Mouse (Mus musculus) frontal cortex, postnatal 10 days (tissue): Measurements from ENCODE around the gene Kcnq5.

Source experiments
- DNase-seq, 2 experiments: peaks; one replicate each; pipeline ENCODE4 v3.0.0; 2022; ENCODE audit warnings: low spot score in 2 of 2, mixed read lengths in 1 of 2

Gene Kcnq5

GRCm38 (mm10) chr1:21961251-21962082 lies at the start of gene Kcnq5:
Gene Kcnq5, minus strand, starts transcription at chr1:21961942.
- peak; percentile 69 to 72 for DNase-seq

DNA sequence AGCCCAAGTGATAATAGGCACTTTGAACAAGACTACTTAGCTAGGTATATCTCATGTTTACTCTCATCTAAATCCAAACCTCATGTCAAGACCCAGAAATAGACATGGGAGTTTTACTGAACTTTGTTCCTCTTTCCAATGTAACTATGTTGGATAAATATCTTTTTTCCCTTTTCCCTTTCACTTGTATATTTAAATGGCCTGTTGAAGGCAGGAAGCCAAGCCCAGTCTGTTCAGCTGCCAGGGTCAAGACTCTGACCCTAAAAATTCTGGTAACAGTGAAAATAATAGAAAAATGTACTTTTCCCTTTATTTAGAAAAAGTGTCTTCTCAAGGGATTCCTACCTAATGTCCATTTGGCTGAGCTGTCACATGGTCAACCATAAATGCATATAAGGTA lies 18.0 kb upstream of the Kcnq5 start:
- no peak for DNase-seq

- DNase-seq: no peak
Measured at GRCm38 (mm10) chr1:21979292-21979691, 17.6 kb upstream of the Kcnq5 start.

DNA sequence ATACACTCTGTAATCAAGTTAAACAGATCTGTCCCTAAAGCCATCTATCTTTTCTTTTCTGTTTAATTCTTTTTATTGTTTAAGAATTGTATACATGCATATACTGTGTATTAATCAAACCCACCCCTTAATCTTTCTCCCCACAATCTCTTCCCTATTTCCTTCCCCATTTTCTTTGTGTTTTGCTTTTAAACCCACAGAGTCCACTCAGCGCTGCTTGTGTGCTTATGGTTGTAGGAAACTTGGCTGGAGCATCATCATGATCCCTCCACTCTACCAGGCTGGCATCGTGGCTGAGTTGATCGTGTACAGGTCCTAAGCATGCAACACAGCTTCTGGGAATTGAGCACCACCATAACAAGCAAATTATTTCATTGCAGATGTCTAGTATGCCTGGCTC lies 12.3 kb upstream of the Kcnq5 start:
- DNase-seq: no peak

GRCm38 (mm10) chr1:21967139-21967538 lies 5.4 kb upstream of the Kcnq5 start:
- no peak for DNase-seq

DNA sequence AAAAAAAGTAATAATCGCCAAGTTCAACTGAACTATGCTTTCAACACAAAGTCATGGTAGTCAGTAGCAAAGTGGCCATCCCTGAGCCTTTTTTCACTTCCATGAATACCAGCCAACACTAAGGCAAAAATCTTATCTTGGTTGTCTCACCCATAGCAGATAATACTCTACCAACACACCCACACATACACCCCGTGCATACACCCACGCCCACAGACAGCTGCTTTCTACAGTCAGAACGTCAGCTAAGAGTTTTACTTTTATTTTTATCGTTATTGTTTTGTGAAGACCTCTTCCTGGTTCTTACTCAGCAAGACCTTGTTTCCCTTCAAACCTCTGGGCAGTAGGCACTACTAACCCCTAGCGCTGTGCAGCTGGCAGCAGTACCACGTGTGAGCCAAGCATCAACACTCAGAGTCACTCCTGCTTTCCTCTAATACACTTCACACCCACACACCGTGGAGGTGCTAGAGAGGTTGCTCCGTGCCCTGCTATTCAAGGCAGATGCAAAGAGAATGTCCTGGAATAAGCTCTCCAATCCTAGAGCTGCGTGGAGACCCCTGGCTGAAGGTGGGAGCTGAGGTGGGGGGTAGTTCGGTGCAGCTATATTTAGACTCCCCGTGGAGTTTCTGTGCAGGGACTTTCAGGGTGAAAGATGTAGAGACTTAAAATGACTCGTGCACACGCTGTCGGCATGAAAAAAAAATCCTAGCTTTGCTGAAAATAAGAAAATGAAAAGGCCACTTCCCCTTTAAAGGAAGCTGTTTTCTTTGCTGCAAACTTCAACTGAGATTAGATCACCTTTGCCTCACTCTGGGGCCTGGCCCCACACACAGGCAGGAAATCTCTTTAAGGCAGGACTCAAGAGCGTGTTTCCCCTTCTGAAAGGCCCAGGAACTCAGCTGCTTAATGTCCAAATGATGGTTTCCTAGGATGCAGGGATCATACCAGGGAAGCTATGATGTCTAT lies 1.4 kb upstream of the Kcnq5 start:
- peak; percentile 15 to 19 for DNase-seq

- peak; percentile 16 to 34 for DNase-seq
Measured at GRCm38 (mm10) chr1:21962083-21962471, 335 bp upstream of the Kcnq5 start.

- DNase-seq: peak; percentile 31 to 55
Measured at GRCm38 (mm10) chr1:21960421-21961250, 1.1 kb downstream of the Kcnq5 start.

- peak in 1 of 2 experiments; percentile 10 for DNase-seq
Measured at GRCm38 (mm10) chr1:21959648-21960285, 2.0 kb downstream of the Kcnq5 start.

DNA sequence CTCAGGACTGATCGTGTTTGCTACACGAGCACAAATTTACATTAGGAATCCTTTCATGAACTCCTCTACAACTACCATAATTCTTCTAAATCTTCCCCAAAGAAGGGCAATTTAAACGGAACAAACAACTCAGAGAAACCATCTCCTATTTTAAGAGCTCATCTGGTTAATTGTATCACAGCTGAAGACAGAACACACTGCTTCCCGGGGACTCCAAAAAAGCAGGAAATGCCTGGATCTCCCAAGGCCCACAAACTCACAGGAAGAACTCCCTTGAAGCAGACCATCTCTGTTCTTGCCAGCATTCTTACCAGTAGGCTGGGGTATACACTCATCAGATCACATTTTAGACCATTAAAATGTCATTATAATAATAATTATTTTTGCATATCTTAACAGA lies 3.7 kb downstream of the Kcnq5 start:
- no peak for DNase-seq

DNA sequence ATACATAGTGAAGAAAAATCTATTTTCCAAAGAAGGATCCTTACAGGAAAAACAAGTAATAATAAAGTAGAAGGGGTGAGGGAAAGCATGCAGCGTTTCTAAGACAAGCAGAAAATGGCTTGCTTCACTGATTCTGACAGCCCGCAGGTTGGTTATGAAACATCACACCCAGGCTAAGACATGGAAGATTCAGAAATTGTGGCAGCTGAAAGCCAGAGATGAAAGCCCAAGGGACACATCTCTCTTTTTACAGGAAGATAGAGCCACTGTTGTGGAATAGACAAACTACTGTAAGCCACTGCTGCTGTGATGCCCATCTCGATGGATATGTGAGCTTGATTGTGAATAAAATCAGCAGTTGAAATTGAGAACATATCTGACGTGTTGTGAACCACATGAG lies 20.9 kb downstream of the Kcnq5 start:
- no peak for DNase-seq

- DNase-seq: no peak
Measured at GRCm38 (mm10) chr1:21927182-21927581, 34.6 kb downstream of the Kcnq5 start.

- DNase-seq: no peak
Measured at GRCm38 (mm10) chr1:21923293-21923642, 38.5 kb downstream of the Kcnq5 start.

GRCm38 (mm10) chr1:21922578-21923292 lies 39.0 kb downstream of the Kcnq5 start:
- DNase-seq: no peak

DNA sequence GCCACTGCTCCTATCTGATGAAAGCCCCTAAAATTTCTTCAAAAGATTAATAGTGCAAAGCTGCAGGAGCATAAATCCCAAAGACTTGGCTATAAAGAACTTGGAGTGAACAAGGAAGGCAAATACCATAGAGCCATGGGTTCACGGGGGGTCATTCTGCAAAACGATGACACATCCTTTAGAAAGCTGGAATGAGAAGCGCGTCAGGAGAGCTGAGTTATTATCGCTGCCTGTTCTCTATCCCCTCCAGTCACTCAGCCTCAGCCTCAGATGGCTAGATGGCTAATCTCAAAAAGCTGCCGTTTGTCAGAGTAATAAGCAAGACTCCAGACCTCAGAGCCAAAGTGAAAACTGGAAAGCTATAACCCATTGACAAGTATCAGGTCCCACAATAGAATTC lies 42.5 kb downstream of the Kcnq5 start:
- no peak for DNase-seq

- DNase-seq: no peak
Measured at GRCm38 (mm10) chr1:21896067-21896719, 65.5 kb downstream of the Kcnq5 start.

DNA sequence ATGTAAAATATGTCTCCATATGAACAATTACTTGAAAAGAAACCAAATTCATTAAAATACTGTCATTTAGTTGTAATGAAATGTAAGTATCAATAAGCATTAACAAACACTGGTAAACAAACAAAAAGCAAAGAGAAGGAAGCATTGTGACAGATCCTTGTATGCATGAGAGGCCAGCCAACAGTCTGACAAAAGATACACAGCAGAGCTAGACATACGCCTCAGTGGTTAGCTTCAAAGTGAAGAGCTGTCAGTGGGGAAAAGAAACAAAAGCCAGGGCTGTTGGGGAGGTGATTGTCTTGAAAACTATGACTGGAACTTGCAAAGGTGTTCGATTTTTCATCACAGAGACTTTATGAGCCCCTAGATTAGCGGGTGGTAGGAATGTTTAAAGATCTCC lies 78.0 kb downstream of the Kcnq5 start:
- no peak for DNase-seq

DNA sequence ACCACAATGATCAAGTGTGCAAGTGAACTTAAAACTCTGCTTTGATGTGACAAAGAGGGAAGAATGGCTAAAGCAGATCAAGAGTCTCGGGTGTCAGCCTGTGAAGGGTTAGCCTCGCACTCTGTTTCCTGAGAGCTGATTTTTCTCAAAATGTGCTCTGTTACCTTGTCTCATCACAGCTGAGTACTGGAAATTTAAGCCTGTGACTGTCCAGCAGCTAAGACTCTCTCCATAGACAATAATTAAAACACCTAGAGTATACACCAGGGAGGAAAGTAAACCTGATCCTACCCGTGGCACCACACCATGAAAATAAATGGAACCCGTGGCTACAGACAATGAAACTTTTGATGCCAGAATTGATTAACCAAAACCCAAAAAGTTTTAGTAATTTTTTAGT lies 90.9 kb downstream of the Kcnq5 start:
- DNase-seq: no peak

DNA sequence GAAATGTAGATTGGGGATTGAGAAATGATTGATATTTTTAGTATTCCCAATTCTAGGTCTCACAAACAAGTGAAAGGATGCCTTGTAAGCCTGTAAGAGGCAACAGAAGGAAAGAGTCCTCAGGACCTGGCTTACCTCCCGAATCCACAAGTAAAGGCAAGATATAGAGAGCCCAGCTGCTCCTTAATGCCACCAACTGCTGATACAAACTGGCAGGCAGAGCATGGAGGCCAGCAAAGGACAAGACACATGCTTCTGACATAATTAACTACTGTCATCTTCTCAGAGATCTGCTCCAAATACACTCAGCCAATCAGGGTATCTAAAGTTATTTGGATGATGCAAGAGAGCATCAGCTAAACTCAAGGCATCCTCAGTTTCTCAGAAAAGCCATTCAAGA lies 93.3 kb downstream of the Kcnq5 start:
- peak in 1 of 2 experiments; percentile 6 for DNase-seq

DNA sequence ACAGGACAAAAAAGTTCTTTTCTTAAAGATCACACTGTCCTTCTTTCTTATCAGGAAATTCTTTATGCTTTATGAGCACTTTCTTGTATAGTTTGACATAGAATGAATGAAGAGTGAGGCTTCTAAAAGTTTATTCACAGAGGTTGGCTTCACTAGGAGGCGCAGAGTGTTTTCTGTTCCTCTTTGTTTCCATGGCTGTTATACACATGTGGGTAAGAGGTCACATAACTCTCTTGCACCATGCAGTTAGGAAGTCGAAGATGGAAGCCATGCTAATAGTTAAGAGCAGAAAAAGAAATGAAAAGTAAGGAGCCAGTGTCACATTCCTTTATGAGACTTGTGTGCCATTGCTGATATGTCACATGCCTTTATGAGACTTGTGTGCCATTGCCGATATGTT lies 105.3 kb downstream of the Kcnq5 start:
- DNase-seq: no peak
